Mouse (Mus musculus): ENCODE results near the gene Asprv1.

- TF ChIP-seq CTCF (IDR thresholded peaks at IDR 0.05; ENCODE audit: low read depth, low read length): no peak
- no peak for TF ChIP-seq TAL1 (conservative IDR thresholded peaks at IDR 0.05; ENCODE audit: low read depth, low read length)
- TF ChIP-seq GATA1 (IDR thresholded peaks at IDR 0.05; ENCODE audit: borderline replicate concordance, low read length): no peak
- no peak for TF ChIP-seq POLR2AphosphoS5 (IDR thresholded peaks at IDR 0.05; ENCODE audit: insufficient replicate concordance, low read depth, low read length)
Observed at GRCm38 (mm10) chr6:86583141-86583540, 44.8 kb upstream of the Asprv1 start.
